Mouse (Mus musculus) forelimb bud, embryonic 11.5 days (tissue): ENCODE results near the gene Rita1.

Experiments used
- DNase-seq: peaks from one replicate; pipeline ENCODE4 v3.0.0-alpha.2; 2012; ENCODE audit warnings: low read depth, low spot score

Gene Rita1

GRCm38 (mm10) chr5:120627515-120628300 is 15.3 kb upstream of the Rita1 start:
- no peak for DNase-seq

DNA sequence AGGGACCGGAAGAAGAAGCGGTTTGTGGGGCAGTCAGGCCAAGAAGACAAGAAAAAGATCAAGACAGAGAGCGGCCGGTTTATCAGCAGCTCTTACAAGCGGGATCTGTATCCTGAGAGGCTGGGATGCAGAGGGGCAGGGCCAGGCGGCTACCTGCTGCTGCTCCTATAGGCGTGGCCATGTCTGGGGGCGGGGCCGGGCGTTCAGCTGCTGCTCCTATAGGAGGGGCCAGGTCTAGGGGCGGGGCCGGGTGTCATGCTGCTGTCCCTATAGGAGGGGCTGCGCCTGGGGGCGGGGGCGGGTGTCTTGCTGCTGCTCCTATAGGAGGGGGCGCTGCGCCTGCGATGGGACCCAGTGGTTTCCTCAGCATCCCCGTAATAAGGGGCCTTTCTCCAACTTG is 14.0 kb upstream of the Rita1 start:
- no peak for DNase-seq

DNA sequence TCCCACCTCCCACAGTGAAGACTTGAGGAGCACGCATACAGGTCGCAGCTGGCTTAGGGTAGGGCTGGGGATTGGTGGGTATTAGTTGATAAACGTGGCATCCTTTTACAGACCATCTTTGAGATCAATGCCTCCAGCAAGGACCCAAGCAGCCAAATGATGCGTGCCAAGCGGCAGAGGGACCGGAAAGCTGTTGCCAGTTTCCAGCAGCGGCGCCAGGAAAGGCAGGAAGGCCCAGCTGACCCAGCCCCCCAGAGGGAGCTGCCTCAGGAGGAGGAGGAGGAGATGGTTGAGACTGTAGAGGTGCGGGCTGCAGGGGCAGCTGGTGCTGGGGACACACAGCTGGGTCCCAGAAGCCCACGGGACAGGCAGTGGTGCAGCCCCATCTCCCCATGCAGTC is 12.0 kb upstream of the Rita1 start:
- DNase-seq = no peak

GRCm38 (mm10) chr5:120622198-120622851 is 9.9 kb upstream of the Rita1 start:
- DNase-seq = no peak

- DNase-seq = no peak
Measured at GRCm38 (mm10) chr5:120621846-120622197, 9.4 kb upstream of the Rita1 start.

- DNase-seq = no peak
Measured at GRCm38 (mm10) chr5:120621078-120621765, 8.8 kb upstream of the Rita1 start.

- peak; percentile 68 for DNase-seq
Measured at GRCm38 (mm10) chr5:120620375-120621077, 8.1 kb upstream of the Rita1 start.

GRCm38 (mm10) chr5:120619201-120619600 is 6.8 kb upstream of the Rita1 start:
- peak; percentile 57 for DNase-seq

DNA sequence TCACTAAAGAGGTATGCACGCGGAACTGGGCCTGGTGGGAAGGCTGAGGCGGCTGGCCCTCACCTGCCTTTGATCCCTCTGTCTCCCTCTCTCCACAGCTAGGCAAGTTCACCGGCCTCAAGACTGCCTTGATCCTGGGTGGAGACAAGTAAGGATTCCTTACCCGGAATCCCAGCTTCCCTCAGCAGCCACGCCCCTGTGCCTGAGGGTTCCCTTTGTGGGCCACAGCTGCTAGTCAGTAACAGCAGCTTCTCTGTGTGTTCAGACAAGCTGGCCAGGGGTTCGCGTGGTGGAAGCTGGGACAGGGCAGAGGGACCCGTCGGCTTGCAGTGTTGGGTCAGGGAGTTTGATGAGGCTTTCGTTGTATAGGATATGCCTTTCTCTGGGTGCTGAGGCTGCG is 6.4 kb upstream of the Rita1 start:
- DNase-seq = no peak

- DNase-seq = peak; percentile 48
Measured at GRCm38 (mm10) chr5:120615903-120616302, 3.5 kb upstream of the Rita1 start.

GRCm38 (mm10) chr5:120612822-120613604 is 624 bp upstream of the Rita1 start:
- DNase-seq = peak; percentile 100

- no peak for DNase-seq
Measured at GRCm38 (mm10) chr5:120611416-120611815, 973 bp downstream of the Rita1 start.

DNA sequence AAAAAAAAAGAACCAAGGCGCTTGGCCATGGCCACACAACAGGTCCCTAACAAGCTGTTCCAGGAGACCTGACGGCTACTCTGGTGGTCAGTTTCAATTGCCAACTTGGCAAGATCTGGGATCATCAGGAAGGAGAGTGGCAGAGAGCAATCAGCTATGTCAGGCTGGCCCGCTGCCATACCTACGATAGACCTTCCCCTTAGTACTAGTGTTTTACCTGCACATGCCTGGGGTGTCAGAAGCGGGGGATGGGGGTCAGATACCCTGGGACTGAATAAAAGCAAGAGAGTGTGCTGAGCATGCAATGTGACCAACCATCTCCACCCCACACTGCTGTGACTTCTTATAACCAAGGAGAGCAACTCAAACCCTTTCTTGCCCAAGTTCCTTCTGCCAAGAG is 1.5 kb downstream of the Rita1 start:
- no peak for DNase-seq

DNA sequence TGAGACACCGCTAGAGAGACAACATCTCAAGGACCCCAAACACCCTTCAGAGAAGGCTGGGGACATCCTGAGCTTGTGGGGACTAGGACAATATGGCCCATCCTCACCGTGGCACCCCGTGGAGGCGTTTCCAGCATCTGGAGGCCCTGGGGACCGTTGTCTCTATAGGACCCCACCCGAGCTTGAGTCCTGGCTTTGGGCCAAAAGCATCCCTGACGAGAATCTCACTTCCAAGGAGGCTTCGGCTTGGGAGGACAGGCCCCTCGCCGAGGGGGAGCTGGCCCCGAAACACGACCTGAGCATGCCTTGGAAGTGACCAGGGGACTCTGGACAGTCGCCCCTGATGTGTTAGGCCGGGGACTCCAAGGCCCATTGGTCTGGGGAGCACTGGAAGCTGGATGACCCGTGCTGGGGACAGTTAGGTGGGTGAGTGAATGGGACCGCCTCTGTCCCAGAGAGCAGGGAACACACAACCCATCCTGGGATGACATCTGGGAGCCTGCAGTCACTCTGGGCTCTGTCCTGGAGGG is 3.1 kb downstream of the Rita1 start:
- no peak for DNase-seq

DNA sequence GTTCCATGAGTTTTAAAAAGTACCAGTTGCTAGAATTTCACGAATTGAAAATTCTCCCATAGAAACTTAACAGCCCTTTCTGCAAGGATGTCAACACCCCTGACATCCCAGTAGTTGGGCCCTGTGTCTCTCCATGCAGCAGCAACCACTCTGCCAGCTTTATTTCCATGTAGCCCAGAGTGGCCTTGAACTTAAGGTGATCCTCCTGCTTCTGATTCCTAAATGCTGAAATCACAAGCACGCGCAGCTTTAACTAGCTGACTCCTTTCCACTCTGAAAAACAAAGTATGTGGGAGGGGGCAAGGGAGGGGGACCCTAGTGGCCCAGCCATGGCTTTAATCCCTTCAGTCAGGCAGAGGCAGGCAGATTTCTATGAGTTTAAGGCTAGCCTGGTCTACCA is 5.1 kb downstream of the Rita1 start:
- DNase-seq = no peak

GRCm38 (mm10) chr5:120606590-120607200 is 5.7 kb downstream of the Rita1 start:
- no peak for DNase-seq

DNA sequence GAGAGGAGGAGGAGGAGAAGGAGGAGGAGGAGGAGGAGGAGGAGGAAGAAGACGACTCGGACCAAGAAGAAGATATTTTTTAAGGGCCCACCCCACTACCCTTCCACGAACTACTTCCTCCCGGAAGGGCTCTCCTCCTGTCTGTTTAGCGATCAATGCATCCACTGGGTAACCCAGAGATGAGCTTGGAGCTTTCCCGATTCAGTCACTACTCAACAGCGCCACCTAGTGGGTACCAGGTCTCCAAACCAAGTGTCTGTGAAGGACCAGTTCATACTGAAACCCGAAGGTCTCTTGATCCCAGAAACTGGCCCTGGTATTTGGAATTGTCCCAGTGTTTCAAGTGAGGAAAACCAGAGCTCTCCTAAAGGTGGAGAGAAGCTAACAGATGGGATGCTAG is 6.7 kb downstream of the Rita1 start:
- DNase-seq = peak; percentile 95

GRCm38 (mm10) chr5:120605241-120605661 is 7.1 kb downstream of the Rita1 start:
- no peak for DNase-seq

DNA sequence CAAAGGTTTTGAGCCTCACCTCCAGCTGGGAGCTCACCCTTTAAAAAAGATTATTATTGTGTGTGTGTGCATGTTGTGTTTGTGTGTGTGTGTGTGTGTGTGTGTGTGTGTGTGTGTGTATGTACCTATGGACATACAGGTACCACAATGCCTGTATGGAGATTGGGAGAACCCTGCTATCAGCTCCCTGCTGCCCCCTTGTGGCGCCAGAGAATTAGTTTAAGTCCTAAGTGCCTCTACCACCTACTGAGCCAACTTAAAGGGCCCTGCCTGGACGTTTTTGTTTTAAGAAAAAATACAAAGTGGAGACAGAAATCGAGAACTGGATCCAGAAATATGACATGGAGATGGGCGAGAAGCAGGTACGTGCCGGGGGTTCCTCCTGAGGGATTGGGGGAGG is 7.5 kb downstream of the Rita1 start:
- DNase-seq = peak; percentile 85

DNA sequence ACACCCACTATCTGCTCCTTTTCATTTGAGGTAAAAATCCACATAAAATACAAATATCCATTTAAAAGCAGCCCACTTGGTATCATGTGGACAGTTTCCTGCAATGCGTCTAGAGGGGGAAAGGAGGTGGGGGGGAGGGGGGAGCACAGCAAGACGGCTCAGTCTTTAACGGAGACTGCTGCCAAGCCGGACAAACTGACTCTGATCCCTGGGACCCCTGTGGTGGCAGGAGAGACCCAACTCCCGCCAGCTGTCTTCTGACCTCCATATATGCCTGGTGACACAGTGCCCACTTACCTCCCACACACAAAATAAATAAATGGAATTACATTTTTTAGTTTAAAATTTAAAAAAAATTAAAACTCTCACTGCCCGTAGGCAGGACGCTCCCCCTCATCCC is 8.9 kb downstream of the Rita1 start:
- no peak for DNase-seq

DNA sequence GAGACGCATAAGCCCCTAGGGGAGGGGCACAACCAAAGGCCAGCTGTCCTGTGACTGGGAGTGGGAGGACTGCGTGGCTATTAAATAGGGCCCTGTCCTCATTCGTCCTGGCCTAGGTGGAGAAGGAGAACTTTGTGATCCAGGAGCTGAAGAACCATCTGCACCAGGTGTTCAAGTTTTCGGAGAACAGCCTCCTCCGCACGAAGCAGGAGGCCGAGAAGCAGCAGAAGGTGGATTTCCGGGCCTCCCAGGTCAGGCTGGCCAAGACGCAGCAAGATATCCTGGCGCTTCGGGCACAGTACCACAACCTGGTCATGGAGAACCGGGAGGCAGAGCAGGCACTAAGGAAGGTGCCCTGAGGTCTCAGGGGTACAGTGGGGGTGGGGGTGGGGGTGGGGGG is 10.2 kb downstream of the Rita1 start:
- no peak for DNase-seq
